10 mouse cellular contexts compared by ENCODE assay signal in the genomic region with DNA sequence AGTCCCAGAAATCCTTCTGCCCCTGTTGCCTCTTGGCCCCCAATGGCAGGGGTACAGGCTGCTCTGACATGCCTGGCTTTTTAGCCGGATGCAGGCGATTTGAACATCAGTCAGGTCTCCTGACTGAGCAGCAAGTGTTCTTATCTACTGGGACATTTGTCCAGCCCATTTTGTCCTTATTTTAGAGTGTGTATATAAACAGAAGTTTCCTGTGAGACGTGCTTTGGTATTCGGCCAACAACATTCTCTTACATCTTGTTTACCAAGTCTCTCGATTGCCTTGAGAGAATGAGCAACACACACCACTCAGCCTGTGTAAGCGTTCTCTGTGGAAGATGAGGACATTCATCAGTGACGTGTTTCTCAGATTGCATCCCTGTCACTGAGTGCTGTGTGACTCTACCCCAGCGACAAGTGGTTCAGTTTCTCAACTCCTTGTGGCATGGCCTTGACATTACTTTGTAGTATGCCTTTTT. TPM values are rescaled to one million over a fixed set of nuclear protein-coding genes. Genes with fewer than 3 reads are reported as not detected.
DNase-seq lines count a peak whose midpoint lies in the region; ATAC-seq and TF ChIP-seq lines count a peak whose summit lies in the region.
"Had no signal": no experiment of that assay in that cellular context is flagged by ENCODE, and none has a peak within 500 bp of the region (broad histone marks: within the 10 kb centered on the region; RNA-seq: fewer than 3 reads in every experiment).

No protein-coding gene starts in this region.

- DNase-seq in kidney, adult 18-20 months: no peak
- peak; percentile 41 to 52 for DNase-seq in adrenal gland, postnatal 36 days
- DNase-seq in heart, postnatal 0 days (ENCODE audit: low spot score): peak; percentile 80
- DNase-seq in lung, postnatal 0 days (ENCODE audit: low spot score): peak; percentile 99
- DNase-seq in embryo, embryonic 11 days: no peak
- no peak for DNase-seq in layer of hippocampus, postnatal 14 days (ENCODE audit: low spot score in 2 of 2)

- H3K36me3 ChIP-seq in kidney, embryonic 16.5 days (ENCODE audit: insufficient read depth, low read length): no peaks in the 10 kb centered on the region
- no peaks in the 10 kb centered on the region for H3K36me3 ChIP-seq in heart, postnatal 0 days (replicated peaks; ENCODE audit: control insufficient read depth, insufficient read depth, low read length)
- no peaks in the 10 kb centered on the region for H3K36me3 ChIP-seq in lung, postnatal 0 days (ENCODE audit: insufficient read depth, low read length)
- H3K36me3 ChIP-seq: G1E; limb, embryonic 15.5 days had no signal

- H3K4me1 ChIP-seq in kidney, embryonic 16.5 days (ENCODE audit: insufficient read depth, low read length): 0 out of 2 replicates have a peak, but pooled peaks cover 6% of the 10 kb centered on the region
- no peaks in the 10 kb centered on the region for H3K4me1 ChIP-seq in heart, postnatal 0 days (ENCODE audit: control insufficient read depth, insufficient read depth)
- peaks cover 11% of the 10 kb centered on the region for H3K4me1 ChIP-seq in lung, postnatal 0 days (ENCODE audit: insufficient read depth, low read depth, low read length)

- no peak overlapping the region for H3K4me3 ChIP-seq in kidney, embryonic 16.5 days (ENCODE audit: low read length)
- no peak overlapping the region for H3K4me3 ChIP-seq in heart, postnatal 0 days (ENCODE audit: low read depth, low read length)
- no peak overlapping the region for H3K4me3 ChIP-seq in lung, postnatal 0 days (ENCODE audit: low read depth, low read length)
- H3K4me3 ChIP-seq: limb, embryonic 15.5 days had no signal

- H3K9ac ChIP-seq in kidney, embryonic 16.5 days (replicated peaks; ENCODE audit: low read length): 0 out of 2 replicates have a peak overlapping the region, but pooled peaks have one; percentile 9
- no peak overlapping the region for H3K9ac ChIP-seq in heart, postnatal 0 days (replicated peaks; ENCODE audit: low read depth, low read length)
- no peak overlapping the region for H3K9ac ChIP-seq in lung, postnatal 0 days (replicated peaks; ENCODE audit: low read depth)
- H3K9ac ChIP-seq: limb, embryonic 15.5 days had no signal

- 53% methylated on average over 8 of the region's 8 CpGs for WGBS in kidney, embryonic 16.5 days
- whole genome bisulfite sequencing in heart, postnatal 0 days: 35% methylated on average over 8 of the region's 8 CpGs
- 2% methylated on average over 8 of the region's 8 CpGs for WGBS in lung, postnatal 0 days

- TF ChIP-seq EP300 in heart, postnatal 0 days (IDR thresholded peaks at IDR 0.05; ENCODE audit: low read depth): peak; percentile 88
- TF ChIP-seq EP300 in lung, postnatal 0 days (IDR thresholded peaks at IDR 0.05): peak; percentile 100

- no peak for TF ChIP-seq CTCF in heart, postnatal 0 days (IDR thresholded peaks at IDR 0.05; ENCODE audit: low read depth)
- peak; percentile 54 for TF ChIP-seq CTCF in lung, postnatal 0 days (IDR thresholded peaks at IDR 0.05)

- peak overlapping the region; percentile 57 for H3K27ac ChIP-seq in kidney, embryonic 16.5 days (ENCODE audit: low read length)
- H3K27ac ChIP-seq in heart, postnatal 0 days (ENCODE audit: low read depth): peak overlapping the region; percentile 83
- peak overlapping the region; percentile 95 for H3K27ac ChIP-seq in lung, postnatal 0 days (ENCODE audit: low read length)
- H3K27ac ChIP-seq: limb, embryonic 15.5 days had no signal

- H3K27me3 ChIP-seq in kidney, embryonic 16.5 days (ENCODE audit: insufficient read depth, low read length): no peaks in the 10 kb centered on the region
- H3K27me3 ChIP-seq in heart, postnatal 0 days (ENCODE audit: control insufficient read depth, insufficient read depth, low read length): no peaks in the 10 kb centered on the region
- no peaks in the 10 kb centered on the region for H3K27me3 ChIP-seq in lung, postnatal 0 days (replicated peaks; ENCODE audit: insufficient read depth, low read length)
- H3K27me3 ChIP-seq: limb, embryonic 15.5 days had no signal

- H3K4me2 ChIP-seq in kidney, embryonic 16.5 days (replicated peaks; ENCODE audit: low read depth, low read length): no peak overlapping the region
- H3K4me2 ChIP-seq in heart, postnatal 0 days (ENCODE audit: low read depth, low read length): no peak overlapping the region; the same call in 1 of the 2 replicates
- no peak overlapping the region for H3K4me2 ChIP-seq in lung, postnatal 0 days (replicated peaks; ENCODE audit: low read depth, low read length)
- H3K4me2 ChIP-seq: limb, embryonic 15.5 days had no signal

- peaks cover 4% of the 10 kb centered on the region; the same call in 1 of the 2 replicates for H3K9me3 ChIP-seq in kidney, embryonic 16.5 days (ENCODE audit: low read length)
- no peaks in the 10 kb centered on the region for H3K9me3 ChIP-seq in heart, postnatal 0 days (replicated peaks; ENCODE audit: control insufficient read depth, low read length)
- H3K9me3 ChIP-seq in lung, postnatal 0 days (ENCODE audit: low read length): no peaks in the 10 kb centered on the region
- H3K9me3 ChIP-seq: G1E; limb, embryonic 15.5 days had no signal

- no peak for ATAC-seq in kidney, embryonic 16.5 days (ENCODE audit: low FRiP score, low TSS enrichment)
- ATAC-seq in heart, postnatal 0 days (ENCODE audit: insufficient read depth, low read depth): peak; percentile 78
- ATAC-seq in lung, postnatal 0 days: peak; percentile 97
- ATAC-seq: inflammation-experienced regulatory T-cells, adult 6 months had no signal

RNA-seq across cellular contexts. Expression of a gene that starts 5.4 kb away (rescaled TPM):
- polyA plus RNA-seq in kidney, embryonic 16.5 days (2015; fragmentation: Nextera tagmentation; extraction: Ambion mirVana): 492 and 502 TPM in 2 replicates
- 100 to 1,000 TPM; 288 to 289 TPM for total RNA-seq in adrenal gland, postnatal 36 days (2021)
- 430 and 516 TPM in 2 replicates for total RNA-seq in heart, postnatal 0 days (2014; rRNA removed; ENCODE audit: low replicate concordance)
- 230 and 241 TPM in 2 replicates for polyA plus RNA-seq in heart, postnatal 0 days (2015; fragmentation: Nextera tagmentation; extraction: Ambion mirVana)
- polyA plus RNA-seq in lung, postnatal 0 days (2015; fragmentation: Nextera tagmentation; extraction: Ambion mirVana): 403 and 485 TPM in 2 replicates
- total RNA-seq in layer of hippocampus, postnatal 14 days (2021): 100 to 1,000 TPM; 286 to 291 TPM

RNA-seq across cellular contexts. Expression of a gene that starts 29.9 kb away (rescaled TPM):
- polyA plus RNA-seq in kidney, embryonic 16.5 days (2015; fragmentation: Nextera tagmentation; extraction: Ambion mirVana): 1.8 and 3.6 TPM in 2 replicates
- 1 to 10 TPM; 3.3 to 4.4 TPM for total RNA-seq in adrenal gland, postnatal 36 days (2021)
- 0.97 and 10.7 TPM in 2 replicates for total RNA-seq in heart, postnatal 0 days (2014; rRNA removed; ENCODE audit: low replicate concordance)
- 1.9 and 2.8 TPM in 2 replicates for polyA plus RNA-seq in heart, postnatal 0 days (2015; fragmentation: Nextera tagmentation; extraction: Ambion mirVana)
- 3.0 and 3.2 TPM in 2 replicates for polyA plus RNA-seq in lung, postnatal 0 days (2015; fragmentation: Nextera tagmentation; extraction: Ambion mirVana)
- total RNA-seq in layer of hippocampus, postnatal 14 days (2021): 1 to 10 TPM; 1.4 to 2.8 TPM

RNA-seq across cellular contexts. Expression of a gene that starts 43.7 kb away (rescaled TPM):
- polyA plus RNA-seq in kidney, embryonic 16.5 days (2015; fragmentation: Nextera tagmentation; extraction: Ambion mirVana): 4.9 and 5.2 TPM in 2 replicates
- 10 to 100 TPM; 19.5 to 22.6 TPM for total RNA-seq in adrenal gland, postnatal 36 days (2021)
- total RNA-seq in heart, postnatal 0 days (2014; rRNA removed; ENCODE audit: low replicate concordance): 6.9 and 12.1 TPM in 2 replicates
- polyA plus RNA-seq in heart, postnatal 0 days (2015; fragmentation: Nextera tagmentation; extraction: Ambion mirVana): 2.4 TPM in 2 replicates
- 7.2 and 10.2 TPM in 2 replicates for polyA plus RNA-seq in lung, postnatal 0 days (2015; fragmentation: Nextera tagmentation; extraction: Ambion mirVana)
- 10 to 100 TPM; 50.9 to 54.6 TPM for total RNA-seq in layer of hippocampus, postnatal 14 days (2021)

Comparison
In these comparisons a context has a peak if more than half of its experiments do, and no peak if none do; other contexts are left out.
1. DNase-seq: peak in adrenal gland, postnatal 36 days (2 of 2), heart, postnatal 0 days (single experiment) and lung, postnatal 0 days (single experiment); none in kidney, adult 18-20 months (single experiment), embryo, embryonic 11 days (single experiment) and layer of hippocampus, postnatal 14 days (0 of 2).
2. Peak in every context shown above with its lines, with median percentiles within 50 percentile points of each other: H3K27ac ChIP-seq.